Mouse (Mus musculus) ES-E14 (cell line): ENCODE results near the gene Adh6b.

ENCODE experiments used
- CHD2 ChIP-seq: IDR thresholded peaks from 2 replicates; pipeline ENCODE4 v1.6.1; 2014; ENCODE audit warnings: mild to moderate bottlenecking, low read depth, low read length, inconsistent platforms
- HCFC1 ChIP-seq: IDR thresholded peaks from 2 replicates; pipeline ENCODE4 v1.6.1; 2012; ENCODE audit warnings: low read length, inconsistent platforms, borderline replicate concordance; ENCODE audit not compliant: insufficient read depth
- MAFK ChIP-seq: IDR thresholded peaks from 2 replicates; pipeline ENCODE4 v1.6.1; 2014; ENCODE audit warnings: mild to moderate bottlenecking, low read depth, low read length, inconsistent platforms; ENCODE audit not compliant: insufficient read depth

DNA sequence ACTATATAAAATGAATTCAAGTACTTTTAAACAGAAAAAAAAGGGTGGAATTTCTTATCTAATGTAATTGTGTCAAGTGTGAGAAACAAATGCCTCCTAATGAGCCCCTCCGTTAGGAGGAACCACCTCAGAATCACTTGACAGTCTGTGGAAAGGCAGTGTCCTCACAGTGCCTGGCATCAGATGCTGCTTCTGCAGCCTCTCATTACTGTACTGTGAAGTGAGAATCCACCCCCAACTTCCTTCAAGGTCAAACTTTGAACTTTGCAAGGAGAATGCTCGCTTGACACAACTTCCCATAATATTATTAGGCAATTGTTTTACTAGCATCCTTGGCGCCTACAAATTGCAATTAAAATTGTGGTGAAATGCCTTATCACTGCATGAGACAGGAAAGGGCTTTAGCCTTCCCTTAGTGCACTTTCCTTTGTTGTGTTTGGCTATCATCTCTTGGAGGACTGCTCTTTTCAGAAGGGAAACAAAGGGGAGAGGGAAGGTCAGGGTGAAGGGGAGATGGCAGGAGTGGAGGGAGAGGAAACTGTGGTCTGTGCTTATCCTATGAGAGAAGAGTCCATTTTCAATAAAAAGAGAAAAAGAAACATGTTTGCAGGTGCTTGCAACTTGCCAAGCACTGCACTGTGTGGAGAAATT is 5.3 kb upstream of the Adh6b start:
- no peak for TF ChIP-seq CHD2
- TF ChIP-seq HCFC1: no peak
- TF ChIP-seq MAFK: no peak
